Mouse (Mus musculus): ENCODE data around the gene Hist1h1b.
"Not testable (repeated sequence)": the region's sequence is repeated elsewhere in the genome, so short reads cannot be mapped to it uniquely, and the experiment has no call there.

Gene Hist1h1b

DNA sequence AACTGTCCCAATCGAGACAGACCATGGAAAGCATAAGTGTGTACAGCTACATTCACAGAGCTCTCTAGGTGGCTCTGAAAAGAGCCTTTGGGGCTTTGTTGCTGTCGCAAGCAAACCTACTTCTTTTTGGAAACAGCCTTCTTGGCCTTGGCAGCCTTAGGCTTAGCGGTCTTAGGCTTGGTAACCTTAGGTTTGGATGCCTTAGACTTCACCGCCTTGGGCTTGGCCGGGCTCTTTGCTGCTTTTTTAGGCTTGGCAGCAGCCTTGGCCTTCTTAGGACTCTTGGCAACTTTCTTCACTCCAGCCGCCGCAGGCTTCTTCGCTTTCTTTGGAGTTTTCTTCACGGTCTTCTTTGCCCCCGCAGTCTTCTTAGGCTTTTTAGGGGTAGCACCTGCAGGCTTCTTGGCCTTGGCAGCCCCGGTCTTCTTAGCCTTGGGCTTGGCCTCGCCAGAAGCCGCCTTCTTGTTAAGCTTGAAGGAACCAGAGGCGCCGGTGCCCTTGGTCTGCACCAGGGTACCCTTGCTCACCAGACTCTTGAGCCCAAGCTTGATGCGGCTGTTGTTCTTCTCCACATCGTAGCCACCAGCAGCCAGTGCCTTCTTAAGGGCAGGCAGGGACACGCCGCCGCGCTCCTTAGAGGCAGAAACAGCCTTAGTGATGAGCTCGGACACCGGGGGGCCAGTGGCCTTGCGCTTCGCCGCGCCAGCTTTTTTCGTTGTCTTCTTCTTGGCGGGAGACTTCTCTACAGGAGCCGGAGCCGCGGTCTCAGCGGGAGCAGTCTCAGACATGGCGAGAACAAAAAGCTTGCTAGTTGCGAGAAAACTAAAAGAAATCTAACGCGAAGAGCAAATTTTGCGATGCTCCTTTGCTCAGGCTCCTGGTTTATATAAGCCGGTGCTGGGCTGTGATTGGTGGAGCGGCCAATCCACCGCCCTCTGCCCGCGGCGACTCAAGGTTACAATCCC, at the start of gene Hist1h1b:
TSS of gene Hist1h1b (minus strand) at position 859 of the 965 bp plus-strand sequence.
- DNase-seq, result peak; percentile 74 to 75

DNA sequence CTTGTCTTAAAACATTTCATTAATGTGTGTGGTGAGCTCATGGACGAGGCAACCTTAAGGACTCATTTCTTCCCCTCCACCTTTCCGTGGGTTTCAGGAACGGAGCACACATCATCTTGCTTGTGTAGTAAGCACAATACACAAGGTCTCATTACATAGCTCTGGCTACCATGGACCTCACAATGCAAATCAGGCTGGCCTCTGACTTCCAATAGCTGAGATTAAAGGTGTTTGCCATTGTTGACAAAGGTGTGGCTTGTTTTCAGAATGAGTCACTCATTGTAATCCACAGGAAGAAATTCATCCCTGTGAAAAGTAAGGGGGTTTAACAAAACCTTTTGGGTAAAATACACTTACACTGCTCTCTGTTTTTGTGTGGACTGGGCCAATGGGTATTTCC, 48.1 kb upstream of the Hist1h1b start:
- DNase-seq, result no peak

DNA sequence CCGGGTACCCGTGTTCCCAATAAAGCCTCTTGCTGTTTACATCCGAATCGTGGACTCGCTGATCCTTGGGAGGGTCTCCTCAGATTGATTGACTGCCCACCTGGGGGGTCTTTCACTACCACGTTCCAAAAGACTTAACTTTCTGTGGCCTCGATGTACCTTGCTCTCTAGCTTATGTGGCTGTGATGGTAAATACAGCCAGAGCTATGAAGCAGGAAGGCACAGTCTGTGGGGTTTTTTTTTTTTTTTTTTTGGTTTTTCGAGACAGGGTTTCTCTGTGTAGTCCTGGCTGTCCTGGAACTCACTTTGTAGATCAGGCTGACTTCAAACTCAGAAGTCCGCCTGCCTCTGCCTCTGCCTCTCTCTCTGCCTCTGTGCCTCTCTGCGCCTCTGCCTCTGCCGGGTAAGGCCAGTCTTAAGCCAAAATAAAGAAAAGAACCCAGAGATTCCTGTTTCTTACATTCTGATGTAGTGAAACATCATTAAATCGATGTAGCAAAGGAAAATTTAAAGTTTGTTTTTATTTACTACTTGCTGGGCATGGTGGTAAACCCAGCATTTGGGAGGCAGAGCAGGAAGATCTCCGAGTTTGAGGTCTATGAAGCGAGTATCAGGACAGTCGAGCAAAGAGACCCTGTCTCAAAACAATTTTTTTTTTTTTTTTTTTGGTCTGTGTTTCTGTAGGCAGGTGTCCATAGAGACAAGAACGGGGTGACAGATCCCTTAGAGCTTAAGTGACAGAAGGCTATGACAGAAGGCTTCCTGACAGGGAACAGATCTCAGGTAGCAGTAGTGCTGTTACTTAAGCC, 39.9 kb upstream of the Hist1h1b start:
- not testable (repeated sequence) for DNase-seq

DNA sequence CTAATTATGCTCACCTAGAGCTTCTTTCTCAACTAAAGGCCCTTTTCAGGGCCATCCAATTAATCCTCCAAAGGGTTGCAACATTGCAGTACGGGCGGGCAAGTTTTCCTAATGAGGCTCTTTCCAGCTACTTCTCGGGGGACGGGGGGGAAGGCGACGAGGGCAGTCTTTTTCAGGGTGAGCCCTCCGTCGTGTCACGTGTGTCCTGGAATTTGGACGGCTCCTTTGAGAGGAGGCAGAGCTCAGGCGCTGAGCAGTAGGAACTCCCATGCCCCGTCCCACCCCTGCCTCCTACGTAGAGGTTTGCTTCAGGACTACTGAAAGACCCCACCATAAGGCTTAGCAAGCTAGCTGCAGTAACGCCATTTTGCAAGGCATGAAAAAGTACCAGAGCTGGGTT, 31.7 kb upstream of the Hist1h1b start:
- DNase-seq, result not testable (repeated sequence)

DNA sequence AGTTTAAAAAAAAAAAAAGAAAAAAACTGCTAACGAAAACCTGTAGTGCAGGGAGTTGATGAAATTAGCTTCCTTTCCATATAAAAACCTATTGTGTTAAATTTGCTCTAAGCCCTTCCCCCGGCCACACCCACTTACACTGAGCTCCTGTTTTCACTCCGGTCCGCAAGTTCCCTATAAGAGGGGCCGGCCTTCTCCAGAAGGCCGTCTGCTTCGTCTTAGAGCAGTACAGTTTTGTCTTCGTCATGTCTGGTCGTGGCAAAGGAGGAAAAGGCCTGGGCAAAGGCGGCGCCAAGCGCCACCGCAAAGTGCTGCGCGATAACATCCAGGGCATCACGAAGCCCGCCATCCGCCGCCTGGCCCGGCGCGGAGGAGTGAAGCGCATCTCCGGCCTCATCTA, 31.1 kb upstream of the Hist1h1b start, which contains the start of gene Hist1h4m:
TSS of gene Hist1h4m (plus strand) at position 208 of the 400 bp plus-strand sequence.
- DNase-seq, result peak; percentile 26 to 53

DNA sequence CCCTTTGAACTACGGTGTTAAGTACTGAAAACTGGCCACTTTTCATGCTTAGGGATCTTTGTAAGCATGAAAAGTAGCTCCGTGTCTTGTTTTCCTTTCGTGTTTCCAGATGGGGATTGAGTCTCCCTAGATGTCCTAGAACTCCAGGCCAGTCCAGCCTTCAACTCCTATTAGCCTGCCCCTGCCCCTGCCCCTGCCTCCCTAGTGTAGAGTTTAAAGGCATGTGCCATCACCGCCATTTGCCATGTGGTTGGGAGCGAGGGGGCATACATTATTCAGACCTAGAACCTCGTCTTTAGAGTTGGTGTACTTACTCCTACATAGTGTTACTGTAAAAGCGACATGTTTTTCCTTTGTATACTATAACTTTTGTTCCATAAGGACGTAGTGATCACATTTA, 30.6 kb upstream of the Hist1h1b start:
- DNase-seq, result not testable (repeated sequence)

DNA sequence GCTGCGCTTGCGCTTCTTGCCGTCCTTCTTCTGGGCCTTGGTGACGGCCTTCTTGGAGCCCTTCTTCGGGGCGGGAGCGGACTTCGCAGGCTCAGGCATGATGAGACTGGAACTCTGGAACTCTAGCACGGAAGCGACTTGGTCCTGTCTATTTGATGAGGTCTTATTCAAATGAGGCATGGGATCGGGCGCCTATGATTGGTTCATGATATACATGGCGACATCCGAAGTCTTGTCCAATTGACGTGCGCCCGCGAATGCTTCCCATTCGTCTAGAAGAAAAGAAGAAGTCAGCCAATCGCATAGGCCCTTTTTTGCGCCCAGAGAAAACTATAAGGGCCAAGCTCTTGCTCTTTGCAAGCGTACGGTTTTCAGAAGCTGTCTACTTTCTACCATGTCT, 29.6 kb upstream of the Hist1h1b start, which contains the start of the genes Hist1h2bq and Hist1h2ao:
TSS of gene Hist1h2bq (minus strand) at position 125 of the 400 bp plus-strand sequence.
TSS of gene Hist1h2ao (plus strand) at position 393 of the 400 bp plus-strand sequence.
- DNase-seq, result not testable (repeated sequence)

DNA sequence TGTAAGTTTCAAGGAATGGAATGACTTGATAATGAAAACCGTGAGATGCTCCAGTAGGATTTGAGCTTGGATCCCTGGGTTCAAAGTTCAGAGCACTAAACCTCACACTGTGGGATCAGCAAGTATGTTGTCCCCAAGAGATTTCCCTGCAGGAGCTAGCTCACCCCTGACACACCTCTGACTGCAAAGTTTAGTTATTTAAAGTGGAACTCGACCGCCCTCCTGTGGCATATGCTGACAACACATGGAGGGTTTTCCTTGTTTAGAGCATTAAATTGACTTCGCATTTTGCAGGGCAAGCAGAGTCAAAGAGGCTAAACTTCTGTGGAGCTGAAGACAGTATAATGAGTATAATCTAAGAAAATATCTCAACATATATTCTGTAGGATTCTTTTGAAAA, 22.6 kb upstream of the Hist1h1b start:
- not testable (repeated sequence) for DNase-seq

DNA sequence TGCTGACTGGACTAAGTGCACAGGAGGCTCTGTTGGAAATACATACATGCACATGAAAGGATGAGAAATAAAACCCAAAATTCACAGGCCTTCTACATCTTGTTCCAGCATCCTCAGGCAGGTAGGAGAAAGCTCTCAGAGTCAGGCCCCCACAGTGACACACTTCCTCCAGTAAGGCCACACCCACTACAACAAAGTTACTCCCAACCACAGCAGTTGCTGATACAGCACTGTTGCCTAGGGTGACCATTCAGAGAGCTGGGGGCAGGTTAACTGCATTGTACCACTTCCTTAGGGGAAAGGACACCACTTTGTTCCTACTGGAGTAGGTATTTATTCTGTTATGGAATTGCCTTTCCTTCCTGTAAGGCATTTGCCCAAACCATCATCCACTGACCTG, 16.7 kb upstream of the Hist1h1b start:
- DNase-seq, result not testable (repeated sequence)

DNA sequence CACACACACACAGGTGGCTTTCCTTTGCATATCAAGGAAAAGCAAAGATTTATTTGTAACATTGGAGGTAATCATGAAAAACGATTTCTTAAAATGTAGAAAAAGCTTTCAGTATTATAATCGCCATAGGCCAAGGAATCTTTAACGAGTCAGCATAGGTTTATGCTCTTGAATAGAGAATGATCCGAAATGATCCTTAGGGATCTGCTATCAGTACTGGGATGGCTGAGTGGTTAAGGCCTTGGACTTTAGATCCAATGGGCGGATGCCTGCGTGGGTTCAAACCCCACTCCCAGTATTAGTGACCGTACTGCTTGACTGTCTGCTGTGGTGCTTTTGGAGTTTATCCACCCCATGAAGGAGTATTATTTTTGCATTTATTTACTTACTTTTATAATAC, 15.2 kb upstream of the Hist1h1b start:
- no peak for DNase-seq

DNA sequence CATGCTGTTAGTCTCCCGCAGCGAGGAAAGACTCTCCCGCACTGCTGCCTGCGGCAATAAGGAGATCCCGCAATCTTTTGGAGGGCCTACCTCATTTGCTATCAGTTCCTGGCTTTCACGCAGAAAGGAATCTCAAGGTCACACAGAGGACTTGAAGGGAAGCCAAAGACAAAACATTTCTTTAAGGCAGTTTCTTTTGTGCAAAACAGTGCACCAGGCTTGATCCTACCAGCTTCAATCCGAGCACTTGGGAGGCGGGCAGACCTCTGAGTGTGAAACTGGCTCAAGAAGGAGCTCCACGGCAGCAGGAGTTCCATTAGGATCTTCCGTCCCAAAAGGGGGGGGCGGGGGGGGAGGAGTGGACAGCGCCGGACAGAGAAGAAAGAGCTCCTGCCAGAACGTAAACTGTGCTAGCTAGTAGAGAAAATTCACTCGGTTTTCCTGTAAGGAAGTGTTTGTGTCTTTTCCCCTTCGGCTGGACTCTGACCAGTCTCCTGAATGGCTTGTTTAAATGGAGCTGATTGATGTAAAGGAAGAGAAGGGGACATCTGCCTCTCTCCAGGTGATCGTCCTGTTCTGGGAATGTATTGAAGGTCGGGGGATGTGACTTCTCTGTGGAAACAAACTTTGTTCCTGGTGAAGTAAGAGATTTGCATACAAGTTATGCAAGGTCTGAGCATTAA, 10.3 kb upstream of the Hist1h1b start:
- DNase-seq, result no peak

DNA sequence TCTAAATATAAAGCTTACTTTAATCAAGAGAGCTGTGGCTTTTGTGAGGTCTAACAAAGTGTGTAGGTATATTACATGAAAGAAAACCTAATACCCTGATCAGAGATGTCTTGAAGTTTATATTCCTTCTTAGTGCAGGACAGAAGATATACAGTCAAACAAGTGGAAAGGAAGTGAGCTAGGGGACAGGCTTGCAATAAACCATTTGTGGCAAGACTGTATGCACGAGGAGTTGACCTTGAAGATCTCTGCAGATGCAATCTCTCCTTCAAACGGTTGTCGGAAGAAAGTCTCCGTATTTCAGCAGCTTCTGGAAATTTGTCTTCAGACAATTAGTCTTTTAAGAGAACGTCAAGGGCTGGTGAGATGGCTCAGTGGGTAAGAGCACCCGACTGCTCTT, 9.5 kb upstream of the Hist1h1b start:
- DNase-seq, result no peak

DNA sequence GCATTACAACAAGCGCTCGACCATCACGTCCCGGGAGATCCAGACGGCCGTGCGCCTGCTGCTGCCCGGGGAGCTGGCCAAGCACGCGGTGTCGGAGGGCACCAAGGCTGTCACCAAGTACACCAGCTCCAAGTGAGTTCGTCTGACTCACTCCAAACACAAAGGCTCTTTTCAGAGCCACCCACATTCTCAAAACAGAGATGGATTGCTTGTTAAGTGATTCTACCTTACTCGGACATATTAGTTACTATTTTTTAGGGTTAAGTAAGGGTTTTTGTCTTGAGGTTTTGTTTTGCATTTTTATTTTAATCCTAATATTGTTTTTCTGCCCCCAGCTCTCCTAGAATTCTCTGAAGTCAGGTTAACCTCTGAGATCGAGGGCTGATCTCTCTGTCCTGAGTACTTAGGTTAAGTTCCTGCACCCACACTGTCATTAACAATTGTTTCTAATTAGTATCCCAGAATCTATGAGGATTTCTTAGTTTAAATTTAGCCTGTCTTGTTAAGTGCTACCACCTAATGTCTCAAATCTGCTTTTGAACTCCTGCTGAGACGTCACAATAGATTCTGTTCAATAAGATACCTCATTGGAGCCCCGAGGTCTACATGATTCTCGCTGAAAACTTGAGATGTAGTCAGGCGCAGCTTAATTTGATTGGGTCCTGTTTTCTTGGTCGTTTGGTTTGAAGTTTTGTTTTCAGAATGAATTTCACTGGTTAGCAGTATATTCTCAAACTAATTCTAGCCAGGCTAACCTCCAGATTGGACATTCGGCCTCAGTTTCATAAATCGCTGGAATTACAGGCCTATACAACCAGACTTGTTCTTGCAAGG, 7.6 kb upstream of the Hist1h1b start:
- no peak for DNase-seq

DNA sequence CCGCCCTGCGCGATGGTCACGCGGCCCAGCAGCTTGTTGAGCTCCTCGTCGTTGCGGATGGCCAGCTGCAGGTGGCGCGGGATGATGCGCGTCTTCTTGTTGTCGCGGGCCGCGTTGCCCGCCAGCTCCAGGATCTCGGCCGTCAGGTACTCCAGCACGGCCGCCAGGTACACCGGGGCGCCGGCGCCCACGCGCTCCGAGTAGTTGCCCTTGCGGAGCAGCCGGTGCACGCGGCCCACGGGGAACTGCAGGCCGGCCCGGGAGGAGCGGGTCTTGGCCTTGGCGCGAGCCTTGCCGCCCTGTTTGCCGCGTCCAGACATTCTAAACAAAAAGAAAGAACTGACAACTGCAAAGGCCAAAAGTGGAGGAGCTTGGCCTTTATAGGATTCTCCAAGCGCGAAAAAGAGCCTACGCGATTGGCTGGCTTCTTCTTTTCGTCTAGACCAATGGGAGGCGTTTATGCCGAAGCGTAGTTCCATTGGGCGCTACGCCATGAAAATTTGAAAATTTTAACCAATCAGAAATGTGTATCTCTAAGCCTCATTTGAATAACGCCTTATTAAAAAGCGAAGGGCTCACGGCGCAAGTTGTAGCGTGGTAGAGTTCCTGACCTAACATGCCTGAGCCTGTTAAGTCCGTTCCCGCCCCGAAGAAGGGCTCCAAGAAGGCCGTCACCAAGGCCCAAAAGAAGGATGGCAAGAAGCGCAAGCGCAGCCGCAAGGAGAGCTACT, 6.6 kb upstream of the Hist1h1b start, which contains the start of the genes Hist1h2an and Hist1h2bp:
TSS of gene Hist1h2an (minus strand) at position 320 of the 731 bp plus-strand sequence.
TSS of gene Hist1h2bp (plus strand) at position 563 of the 731 bp plus-strand sequence.
- peak; percentile 78 to 90 for DNase-seq

DNA sequence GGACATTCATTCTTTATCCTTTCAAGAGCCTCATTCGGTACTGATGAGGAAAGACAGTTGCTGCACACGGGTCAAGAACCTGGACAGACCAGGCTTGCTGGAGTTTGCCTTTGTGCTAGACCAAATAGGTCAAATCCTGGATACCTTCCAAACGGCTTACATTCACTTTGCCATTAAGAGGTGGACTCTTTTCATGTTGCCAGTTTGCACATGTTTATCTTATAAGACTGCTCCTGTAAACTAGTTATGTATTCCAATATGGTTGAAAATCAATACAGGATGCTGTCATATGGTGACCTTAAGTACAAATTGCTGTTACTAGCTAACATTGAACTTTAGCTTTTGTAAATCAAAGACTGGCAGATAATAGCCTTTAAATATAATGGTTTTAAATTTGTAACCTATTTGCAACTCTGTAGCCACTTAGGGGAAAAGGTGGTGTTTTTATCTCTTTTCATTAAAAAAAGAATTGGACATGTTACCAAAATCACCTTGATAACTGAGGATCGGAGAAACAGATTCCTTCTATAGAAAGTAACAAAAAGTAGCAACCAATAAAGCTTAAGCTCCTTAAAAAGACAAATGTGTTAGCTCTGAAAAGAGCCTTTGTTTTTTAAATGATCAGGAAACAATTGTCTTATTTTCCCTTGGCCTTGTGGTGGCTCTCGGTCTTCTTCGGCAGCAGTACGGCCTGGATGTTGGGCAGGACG, 5.9 kb upstream of the Hist1h1b start:
- no peak for DNase-seq

DNA sequence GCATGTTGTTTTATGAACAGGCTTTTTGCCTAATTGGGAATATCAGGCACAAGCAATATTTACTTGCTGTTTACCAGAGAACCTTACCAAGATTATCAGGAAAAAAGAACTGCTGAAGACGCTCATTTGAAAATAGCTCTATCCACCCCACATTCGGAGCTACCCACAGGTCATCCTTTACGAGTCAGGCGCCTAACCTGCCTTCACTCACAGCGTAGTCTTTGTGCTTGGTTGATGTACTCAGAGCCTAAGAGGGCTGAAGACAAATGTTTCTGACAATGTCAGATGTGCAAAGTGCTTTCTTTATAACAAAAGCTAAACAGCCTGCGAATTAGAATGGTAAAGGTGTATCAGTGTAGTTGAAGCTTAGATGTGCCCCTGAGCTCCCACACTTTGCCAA, 3.9 kb upstream of the Hist1h1b start:
- DNase-seq, result no peak

DNA sequence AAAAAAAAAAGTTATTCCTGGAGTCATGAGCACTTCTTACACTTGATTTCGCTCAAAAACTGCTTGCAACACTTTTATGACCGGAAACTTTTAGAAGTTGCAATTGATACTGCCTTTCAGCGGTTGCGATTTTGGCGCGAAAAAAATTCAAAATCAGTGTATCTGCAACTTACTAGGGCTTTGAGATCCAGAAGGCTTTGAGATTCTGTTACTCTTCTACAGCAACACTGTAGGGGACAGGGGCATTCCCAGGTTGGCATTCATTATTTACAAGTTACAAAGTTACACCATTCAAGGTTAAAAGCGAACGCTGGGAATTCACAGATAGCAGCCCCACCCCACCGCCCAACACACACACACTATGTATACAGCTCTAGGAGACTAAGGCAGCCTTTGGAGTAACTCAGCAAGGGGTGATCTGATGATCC, 3.3 kb upstream of the Hist1h1b start:
- no peak for DNase-seq

DNA sequence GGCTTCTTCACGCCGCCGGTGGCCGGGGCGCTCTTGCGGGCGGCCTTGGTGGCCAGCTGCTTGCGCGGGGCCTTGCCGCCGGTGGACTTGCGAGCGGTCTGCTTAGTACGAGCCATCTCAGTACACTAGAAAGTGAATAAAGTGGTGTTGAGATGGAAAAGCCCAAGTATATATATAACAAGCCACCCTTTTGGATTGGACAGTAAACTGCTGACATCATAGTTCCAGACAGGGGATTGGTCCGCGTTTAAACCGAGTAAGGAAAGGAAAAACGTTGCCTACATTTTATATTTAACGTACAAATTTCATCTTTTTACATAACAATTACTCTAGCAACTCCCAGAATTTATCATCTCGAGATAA, 2.8 kb upstream of the Hist1h1b start, which contains the start of gene Hist1h3i:
TSS of gene Hist1h3i (minus strand) at position 116 of the 363 bp plus-strand sequence.
- DNase-seq, result peak; percentile 41 to 66

DNA sequence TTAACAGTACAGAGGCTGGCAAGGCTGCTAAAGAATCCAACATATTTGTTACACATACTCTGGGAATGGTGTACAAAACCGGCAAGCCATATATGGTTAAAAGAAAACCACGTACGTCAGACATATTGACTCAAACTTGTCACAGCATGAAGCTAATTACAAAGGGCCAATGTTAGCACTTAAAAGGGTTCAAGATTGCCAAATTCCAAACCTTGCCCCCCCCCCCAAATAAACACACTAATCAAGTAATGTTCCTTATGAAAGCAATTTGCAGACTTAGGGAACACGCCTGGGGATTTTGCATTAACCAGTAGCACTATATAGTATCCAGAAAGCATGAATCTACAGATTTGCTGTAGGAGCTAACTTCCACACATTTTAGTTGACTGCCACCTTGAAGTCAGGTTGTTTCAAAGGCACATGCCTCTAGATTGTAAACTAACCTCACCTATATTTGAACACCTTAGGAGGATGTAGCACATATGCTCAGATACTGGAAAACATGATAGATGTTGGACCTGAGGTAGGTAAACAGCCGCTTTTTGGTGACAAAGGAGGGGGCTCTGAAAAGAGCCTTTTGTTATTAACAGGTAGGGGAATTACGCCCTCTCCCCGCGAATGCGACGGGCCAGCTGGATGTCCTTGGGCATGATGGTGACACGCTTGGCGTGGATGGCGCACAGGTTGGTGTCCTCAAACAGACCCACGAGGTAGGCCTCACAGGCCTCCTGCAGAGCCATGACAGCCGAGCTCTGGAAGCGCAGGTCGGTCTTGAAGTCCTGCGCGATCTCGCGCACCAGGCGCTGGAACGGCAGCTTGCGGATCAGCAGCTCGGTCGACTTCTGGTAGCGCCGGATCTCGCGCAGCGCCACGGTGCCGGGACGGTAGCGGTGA, 2.2 kb upstream of the Hist1h1b start:
- DNase-seq, result peak; percentile 12 to 21
